Mouse (Mus musculus) megakaryocyte, embryonic 14.5 days (primary cell): ENCODE measurements around the gene Zscan12.

Experiments used
- FLI1 ChIP-seq: IDR thresholded peaks from 2 replicates; pipeline ENCODE4 v1.6.1; 2012; ENCODE audit warnings: low read length, inconsistent platforms, mixed read lengths
- GATA1 ChIP-seq: IDR thresholded peaks from 3 replicates; pipeline ENCODE4 v1.6.1; 2012; ENCODE audit warnings: mixed read lengths, low read length, inconsistent platforms, borderline replicate concordance

DNA sequence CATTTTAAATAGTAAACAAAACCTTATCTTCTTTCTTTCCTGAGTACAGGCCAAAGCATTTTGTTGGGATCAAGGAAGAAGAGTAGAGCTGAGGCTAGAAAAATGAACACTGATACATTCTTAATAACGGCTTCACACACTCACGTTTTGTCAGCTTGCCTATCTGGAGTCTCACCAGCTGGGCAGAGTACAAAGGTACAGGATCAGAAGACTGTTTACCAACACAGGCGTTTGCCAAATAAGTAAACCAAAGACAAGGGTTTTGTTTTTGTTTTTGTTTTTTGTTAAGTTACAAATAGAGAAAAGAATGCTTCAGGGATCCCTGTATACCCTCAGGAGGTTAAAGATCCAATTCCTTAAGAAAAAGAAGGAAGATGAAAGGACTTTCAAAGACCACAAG is 38.5 kb downstream of the Zscan12 start:
- no peak for TF ChIP-seq GATA1
- TF ChIP-seq FLI1: no peak
